Mouse (Mus musculus) lung, postnatal 0 days (tissue): ENCODE measurements around the gene Ctrc. TPM values are rescaled to one million over a fixed set of nuclear protein-coding genes. Genes with fewer than 3 reads are reported as not detected.
A peak's percentile ranks its signal among the peaks of the same experiment; 100 is the strongest.

Source experiments
- ATAC-seq: fragments of 200-750 bp; cut with Nextera tagmentation; 2 replicates; pipeline ENCODE4 v1.8.0; 2017; ENCODE audit warnings: moderate library complexity
- DNase-seq: peaks from one replicate; pipeline ENCODE4 v3.0.0-alpha.2; 2016; ENCODE audit warnings: low spot score
- H3K27ac ChIP-seq: fragments of 300-500 bp; sonication (generic); 2 replicates; pipeline ENCODE4 v1.5.1; 2014; ENCODE audit warnings: antibody characterized with exemption, mild to moderate bottlenecking, low read length, mixed read lengths
- H3K27me3 ChIP-seq: fragments of 300-500 bp; sonication (generic); replicated peaks from 2 replicates; pipeline ENCODE4 v1.6.1; 2014; ENCODE audit warnings: low read length, mixed read lengths; ENCODE audit not compliant: insufficient read depth
- H3K36me3 ChIP-seq: fragments of 300-500 bp; sonication (generic); 2 replicates; pipeline ENCODE4 v1.6.1; 2014; ENCODE audit warnings: low read length, mixed read lengths; ENCODE audit not compliant: insufficient read depth
- H3K4me1 ChIP-seq: fragments of 300-500 bp; sonication (generic); 2 replicates; pipeline ENCODE4 v1.6.1; 2014; ENCODE audit warnings: antibody characterized with exemption, low read depth, low read length, mixed read lengths; ENCODE audit not compliant: insufficient read depth
- H3K4me2 ChIP-seq: fragments of 300-500 bp; sonication (generic); replicated peaks from 2 replicates; pipeline ENCODE4 v1.6.1; 2014; ENCODE audit warnings: low read depth, mild to moderate bottlenecking, low read length, moderate library complexity, mixed read lengths
- H3K4me3 ChIP-seq: fragments of 300-500 bp; sonication (generic); 2 replicates; pipeline ENCODE4 v1.5.1; 2014; ENCODE audit warnings: low read depth, low read length
- H3K9ac ChIP-seq: fragments of 300-500 bp; sonication (generic); replicated peaks from 2 replicates; pipeline ENCODE4 v1.6.1; 2014; ENCODE audit warnings: low read depth, mild to moderate bottlenecking
- H3K9me3 ChIP-seq: fragments of 300-500 bp; sonication (generic); 2 replicates; pipeline ENCODE4 v1.6.1; 2016; ENCODE audit warnings: low read length, mixed read lengths
- CTCF ChIP-seq: IDR thresholded peaks from 2 replicates; pipeline ENCODE4 v1.5.1; 2016; ENCODE audit warnings: antibody characterized with exemption, mild to moderate bottlenecking
- EP300 ChIP-seq: IDR thresholded peaks from 2 replicates; pipeline ENCODE4 v1.6.1; 2016; ENCODE audit warnings: antibody characterized with exemption, mild to moderate bottlenecking, control low read depth
- WGBS: fragments of 180-500 bp; shearing (Covaris S2); extraction: QIAGEN DNeasy Blood & Tissue Kit; methylation state at CpG from one replicate; pipeline ENCODE4 v1.1.7; 2014; 5-methylcytosine and 5-hydroxymethylcytosine counted together
- polyA plus RNA-seq: library from polyadenylated mRNA; unstranded; fragments of >200 nt; fragmentation: Nextera tagmentation; extraction: Ambion mirVana; gene quantifications from 2 replicates; pipeline ENCODE4 v1.2.1, GENCODE M21; 2015

Ctrc gene
- polyA plus RNA-seq, 1 experiment from 2014 or later = not detected

DNA sequence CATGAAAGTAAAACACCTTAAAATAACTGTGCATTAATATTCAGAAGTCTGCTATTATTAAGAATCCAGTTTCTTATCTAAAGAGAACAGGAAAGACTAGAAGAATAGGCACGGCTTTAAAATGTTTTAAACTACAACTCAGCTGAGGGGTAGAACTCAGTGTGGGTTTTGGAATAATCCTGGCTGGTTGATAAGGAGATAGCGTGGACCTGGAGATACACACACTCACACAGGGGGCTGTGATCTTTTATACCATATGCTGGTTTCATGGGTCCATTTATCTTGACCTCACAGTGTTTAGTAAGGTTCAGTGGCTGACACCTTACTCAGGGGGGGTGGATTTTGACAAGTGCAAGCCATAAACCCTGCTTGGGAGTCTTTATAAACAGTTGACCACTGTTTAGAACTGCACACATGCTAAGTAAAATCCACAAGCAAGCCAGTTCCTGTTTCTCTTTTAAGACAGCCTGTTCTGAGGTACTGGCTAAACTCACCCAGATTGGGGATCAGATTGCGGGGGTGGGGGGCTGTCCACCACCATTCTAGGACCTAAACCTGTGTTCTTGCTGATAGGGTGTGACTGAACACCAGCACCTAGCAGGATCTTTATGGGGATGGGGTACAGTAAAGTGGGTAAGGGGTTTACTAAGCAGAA lies 56.5 kb downstream of the Ctrc start:
- WGBS = 32% methylated on average over 3 of the region's 3 CpGs
- no peak for DNase-seq

DNA sequence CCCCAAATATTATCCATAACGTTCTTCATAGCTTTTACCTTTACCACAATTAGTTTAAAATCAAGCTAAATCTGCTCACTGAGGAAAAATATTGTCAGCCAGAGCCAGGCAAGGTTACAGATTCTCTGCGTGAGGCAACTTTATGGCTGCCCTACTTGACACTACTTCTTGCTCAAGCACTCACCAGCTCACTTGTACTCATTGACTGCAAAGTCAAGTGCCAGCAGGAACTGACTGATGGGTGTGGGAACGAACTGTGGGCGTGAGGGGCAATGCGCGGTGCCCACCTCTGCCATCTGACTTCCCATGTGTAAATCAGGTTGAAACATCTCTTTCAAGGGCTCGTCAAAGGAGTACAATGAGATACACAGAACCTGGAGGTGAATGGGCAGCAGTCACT lies 58.7 kb downstream of the Ctrc start:
- Histone ChIP-seq H3K4me3 (no peak overlapping the region), H3K4me1 (peaks cover 6% of the 10 kb centered on the region), H3K27ac (no peak overlapping the region), H3K27me3 (no peaks in the 10 kb centered on the region), H3K9ac (no peak overlapping the region), H3K9me3 (no peaks in the 10 kb centered on the region), H3K36me3 (peaks cover 15% of the 10 kb centered on the region), H3K4me2 (no peak overlapping the region)
- DNase-seq (peak; percentile 79), ATAC-seq (no peak)
- 70% methylated on average over 7 of the region's 7 CpGs for WGBS
- no peak for TF ChIP-seq EP300
- no peak for TF ChIP-seq CTCF

More for the DNA sequence above, 56.5 kb downstream of the Ctrc start:
- TF ChIP-seq CTCF (no peak), EP300 (no peak)
- Histone ChIP-seq H3K4me1 (peaks cover 6% of the 10 kb centered on the region), H3K4me3 (peak overlapping the region; percentile 84), H3K27me3 (no peaks in the 10 kb centered on the region), H3K9me3 (no peaks in the 10 kb centered on the region), H3K27ac (peak overlapping the region; percentile 84), H3K9ac (peak overlapping the region; percentile 82), H3K4me2 (peak overlapping the region; percentile 84), H3K36me3 (peaks cover 6% of the 10 kb centered on the region; the same call in 1 of the 2 replicates)
- no peak for ATAC-seq

DNA sequence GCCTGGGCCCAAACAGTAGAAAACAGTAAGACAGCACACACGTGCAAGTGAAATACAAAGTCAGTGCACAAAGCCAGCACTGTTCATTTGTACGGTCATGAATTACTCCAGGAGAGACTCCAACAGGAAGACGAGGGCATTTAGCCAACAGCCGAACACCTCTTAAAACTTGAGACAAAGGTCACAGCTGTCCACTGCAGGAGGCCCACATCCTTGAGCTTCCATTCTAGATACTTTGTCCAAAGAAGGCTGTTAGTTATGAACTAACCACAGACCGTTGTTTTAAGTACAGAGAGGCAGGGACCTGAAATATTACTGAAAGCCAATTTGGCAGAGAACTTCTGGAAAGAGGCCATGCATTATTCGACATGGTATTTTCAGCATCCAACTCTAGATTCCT lies 59.1 kb downstream of the Ctrc start:
- DNase-seq (no peak), ATAC-seq (no peak)
- Histone ChIP-seq H3K9me3 (no peaks in the 10 kb centered on the region), H3K4me2 (no peak overlapping the region), H3K4me3 (no peak overlapping the region), H3K27me3 (no peaks in the 10 kb centered on the region), H3K36me3 (peaks cover 15% of the 10 kb centered on the region), H3K27ac (0 out of 2 replicates have a peak overlapping the region, but pooled peaks have one; percentile 6), H3K9ac (no peak overlapping the region), H3K4me1 (peaks cover 6% of the 10 kb centered on the region)
- TF ChIP-seq EP300 (no peak), CTCF (no peak)
- WGBS = 37% methylated on average over 6 of the region's 6 CpGs

DNA sequence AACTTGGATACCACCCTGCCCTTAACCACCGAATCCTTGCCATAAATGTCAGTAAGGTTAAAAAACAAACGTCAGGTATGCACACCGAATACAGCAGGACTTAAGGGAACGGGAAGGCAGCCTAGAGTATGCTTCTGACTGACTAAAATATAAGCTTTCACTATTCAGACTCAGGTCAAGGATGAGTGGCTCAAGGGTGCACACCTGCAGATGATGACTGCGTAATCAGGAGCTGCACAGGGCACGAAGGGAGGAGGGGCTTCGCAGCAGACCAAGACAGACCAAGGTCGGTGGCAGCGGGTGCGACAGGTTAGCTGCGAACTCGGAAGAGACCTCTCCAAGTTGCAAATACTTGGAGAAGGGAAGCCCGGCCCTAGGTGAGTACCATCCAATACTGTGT lies 60.0 kb downstream of the Ctrc start:
- H3K9me3 ChIP-seq = no peaks in the 10 kb centered on the region
- no peak overlapping the region for H3K4me3 ChIP-seq
- no peak overlapping the region for H3K9ac ChIP-seq
- H3K36me3 ChIP-seq = peaks cover 15% of the 10 kb centered on the region
- ATAC-seq = no peak
- peak; percentile 40 for DNase-seq
- H3K4me1 ChIP-seq = peaks cover 6% of the 10 kb centered on the region
- no peak overlapping the region for H3K4me2 ChIP-seq
- H3K27me3 ChIP-seq = no peaks in the 10 kb centered on the region
- 67% methylated on average over 13 of the region's 13 CpGs for WGBS
- no peak for TF ChIP-seq CTCF
- TF ChIP-seq EP300 = no peak
- 0 out of 2 replicates have a peak overlapping the region, but pooled peaks have one; percentile 6 for H3K27ac ChIP-seq

DNA sequence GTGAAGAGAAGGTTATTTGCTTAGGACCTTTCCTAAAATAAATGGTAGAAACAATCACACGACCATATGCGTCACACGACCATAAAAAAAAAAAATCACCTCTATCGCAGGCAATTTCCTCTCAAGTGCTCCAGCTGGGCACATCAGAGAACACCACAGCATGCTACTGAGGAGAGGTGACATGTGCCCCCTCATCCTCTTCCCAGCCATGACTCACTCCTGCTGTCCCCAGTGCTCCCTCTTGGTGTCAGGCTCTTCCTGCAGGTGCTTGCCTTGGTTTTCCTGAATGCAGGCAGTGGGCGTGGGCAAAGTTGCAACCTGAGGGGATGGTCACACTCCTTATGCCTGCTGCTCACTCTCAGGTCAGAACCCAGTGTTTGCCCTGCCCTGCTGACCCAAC lies 61.3 kb downstream of the Ctrc start:
- peaks cover 3% of the 10 kb centered on the region for H3K4me1 ChIP-seq
- peaks cover 15% of the 10 kb centered on the region for H3K36me3 ChIP-seq
- H3K4me2 ChIP-seq = no peak overlapping the region
- H3K4me3 ChIP-seq = no peak overlapping the region
- 79% methylated on average over 5 of the region's 5 CpGs for WGBS
- TF ChIP-seq EP300 (no peak), CTCF (peak; percentile 33)
- no peak overlapping the region for H3K27ac ChIP-seq
- H3K9ac ChIP-seq = no peak overlapping the region
- no peaks in the 10 kb centered on the region for H3K27me3 ChIP-seq
- no peak for ATAC-seq
- no peaks in the 10 kb centered on the region for H3K9me3 ChIP-seq
- no peak for DNase-seq

DNA sequence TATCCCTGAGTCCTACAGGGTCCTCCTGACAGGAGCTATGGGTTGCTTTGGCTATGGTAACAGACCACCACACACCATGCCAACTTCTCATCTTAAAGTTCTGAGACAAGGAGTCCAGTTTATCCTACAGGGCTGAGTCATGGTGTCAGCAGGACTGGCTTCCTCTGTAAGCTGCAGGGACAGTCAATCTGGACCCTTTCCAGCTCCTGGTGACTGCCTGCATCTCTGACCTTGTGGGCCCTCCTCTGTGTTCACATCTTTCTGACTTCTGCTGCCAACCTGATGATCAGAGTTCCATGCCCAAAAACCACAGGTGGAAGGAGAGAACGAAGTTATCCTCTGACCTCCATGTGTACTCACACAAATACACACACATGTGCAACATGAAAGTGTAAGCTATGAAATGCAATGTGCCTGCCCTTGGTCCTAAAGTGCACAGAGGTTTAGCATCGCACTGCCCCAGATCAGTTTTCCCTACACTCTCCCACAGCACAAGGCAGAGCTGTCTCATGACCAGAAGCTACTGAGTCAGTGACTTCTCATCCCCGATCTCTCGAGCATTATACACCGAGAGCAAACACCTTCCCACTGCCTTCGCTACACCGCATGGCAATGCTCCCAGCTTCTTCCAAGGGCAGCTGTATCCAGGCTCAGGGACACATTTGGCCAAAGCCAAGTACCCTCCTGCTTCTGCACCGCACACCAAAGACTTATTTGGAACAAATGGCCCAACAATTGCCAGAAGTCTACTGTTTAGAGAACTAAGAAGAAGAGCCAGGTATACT lies 64.8 kb downstream of the Ctrc start:
- H3K4me1 ChIP-seq = no peaks in the 10 kb centered on the region
- H3K36me3 ChIP-seq = peaks cover 29% of the 10 kb centered on the region
- no peak overlapping the region for H3K9ac ChIP-seq
- WGBS = 93% methylated on average over 8 of the region's 8 CpGs
- no peak for DNase-seq
- no peak for TF ChIP-seq CTCF
- H3K27ac ChIP-seq = no peak overlapping the region
- H3K27me3 ChIP-seq = no peaks in the 10 kb centered on the region
- no peak overlapping the region for H3K4me3 ChIP-seq
- no peak for ATAC-seq
- H3K4me2 ChIP-seq = no peak overlapping the region
- no peaks in the 10 kb centered on the region for H3K9me3 ChIP-seq
